Mouse (Mus musculus): Measurements from ENCODE around the gene Zfp36l2. TPM values are rescaled to one million over a fixed set of nuclear protein-coding genes. Genes with fewer than 3 reads are reported as not detected.

The Zfp36l2 gene
- polyA plus RNA-seq, 1 experiment = 38.2 TPM

- H3K4me1 ChIP-seq (ENCODE audit: control insufficient read depth, insufficient read depth, low read length) = peaks cover 2% of the 10 kb centered on the region
- H3K27me3 ChIP-seq (ENCODE audit: control insufficient read depth, insufficient read depth, low read length, poor library complexity, severe bottlenecking) = no peaks in the 10 kb centered on the region
- no peak overlapping the region for H3K4me3 ChIP-seq (ENCODE audit: low read depth, low read length)
- H3K36me3 ChIP-seq (ENCODE audit: control insufficient read depth, insufficient read depth, low read length, poor library complexity, severe bottlenecking) = no peaks in the 10 kb centered on the region
- no peaks in the 10 kb centered on the region for H3K9me3 ChIP-seq (replicated peaks; ENCODE audit: control insufficient read depth, insufficient read depth, low read length, poor library complexity, severe bottlenecking)
- no peak overlapping the region for H3K27ac ChIP-seq (ENCODE audit: insufficient read depth, low read length)
- H3K9ac ChIP-seq (ENCODE audit: low read depth, poor library complexity, severe bottlenecking) = no peak overlapping the region
- TF ChIP-seq CTCF (IDR thresholded peaks at IDR 0.05; ENCODE audit: low read depth, low read length) (no peak), EP300 (IDR thresholded peaks at IDR 0.05; ENCODE audit: insufficient read depth, low read depth, low read length) (no peak)
Measured at GRCm38 (mm10) chr17:84154302-84155028, 33.3 kb downstream of the Zfp36l2 start.

GRCm38 (mm10) chr17:84152976-84153786 lies 34.6 kb downstream of the Zfp36l2 start:
- Histone ChIP-seq H3K9ac (ENCODE audit: low read depth, poor library complexity, severe bottlenecking) (no peak overlapping the region), H3K27ac (ENCODE audit: insufficient read depth, low read length) (no peak overlapping the region), H3K9me3 (replicated peaks; ENCODE audit: control insufficient read depth, insufficient read depth, low read length, poor library complexity, severe bottlenecking) (no peaks in the 10 kb centered on the region), H3K36me3 (ENCODE audit: control insufficient read depth, insufficient read depth, low read length, poor library complexity, severe bottlenecking) (no peaks in the 10 kb centered on the region), H3K4me1 (ENCODE audit: control insufficient read depth, insufficient read depth, low read length) (peaks cover 2% of the 10 kb centered on the region), H3K27me3 (ENCODE audit: control insufficient read depth, insufficient read depth, low read length, poor library complexity, severe bottlenecking) (no peaks in the 10 kb centered on the region), H3K4me3 (ENCODE audit: low read depth, low read length) (no peak overlapping the region)
- TF ChIP-seq POLR2A (IDR thresholded peaks at IDR 0.05; ENCODE audit: insufficient read depth, low read length) (no peak), CTCF (IDR thresholded peaks at IDR 0.05; ENCODE audit: low read depth, low read length) (no peak), EP300 (IDR thresholded peaks at IDR 0.05; ENCODE audit: insufficient read depth, low read depth, low read length) (no peak)

- TF ChIP-seq EP300 (IDR thresholded peaks at IDR 0.05; ENCODE audit: insufficient read depth, low read depth, low read length) (no peak), CTCF (IDR thresholded peaks at IDR 0.05; ENCODE audit: low read depth, low read length) (no peak), POLR2A (IDR thresholded peaks at IDR 0.05; ENCODE audit: insufficient read depth, low read length) (no peak)
- H3K9ac ChIP-seq (ENCODE audit: low read depth, poor library complexity, severe bottlenecking) = no peak overlapping the region
- no peaks in the 10 kb centered on the region for H3K36me3 ChIP-seq (ENCODE audit: control insufficient read depth, insufficient read depth, low read length, poor library complexity, severe bottlenecking)
- H3K4me3 ChIP-seq (ENCODE audit: low read depth, low read length) = no peak overlapping the region
- H3K27me3 ChIP-seq (ENCODE audit: control insufficient read depth, insufficient read depth, low read length, poor library complexity, severe bottlenecking) = no peaks in the 10 kb centered on the region
- H3K9me3 ChIP-seq (replicated peaks; ENCODE audit: control insufficient read depth, insufficient read depth, low read length, poor library complexity, severe bottlenecking) = no peaks in the 10 kb centered on the region
- no peak overlapping the region for H3K27ac ChIP-seq (ENCODE audit: insufficient read depth, low read length)
- H3K4me1 ChIP-seq (ENCODE audit: control insufficient read depth, insufficient read depth, low read length) = peaks cover 2% of the 10 kb centered on the region
Measured at GRCm38 (mm10) chr17:84152206-84152975, 35.4 kb downstream of the Zfp36l2 start.

- no peak for TF ChIP-seq CTCF (IDR thresholded peaks at IDR 0.05; ENCODE audit: low read depth, low read length)
- no peak for TF ChIP-seq POLR2A (IDR thresholded peaks at IDR 0.05; ENCODE audit: insufficient read depth, low read length)
- no peak for TF ChIP-seq EP300 (IDR thresholded peaks at IDR 0.05; ENCODE audit: insufficient read depth, low read depth, low read length)
- H3K9ac ChIP-seq (ENCODE audit: low read depth, poor library complexity, severe bottlenecking) = no peak overlapping the region
- no peak overlapping the region for H3K4me3 ChIP-seq (ENCODE audit: low read depth, low read length)
- no peaks in the 10 kb centered on the region for H3K36me3 ChIP-seq (ENCODE audit: control insufficient read depth, insufficient read depth, low read length, poor library complexity, severe bottlenecking)
- H3K4me1 ChIP-seq (ENCODE audit: control insufficient read depth, insufficient read depth, low read length) = peaks cover 2% of the 10 kb centered on the region
- H3K27ac ChIP-seq (ENCODE audit: insufficient read depth, low read length) = no peak overlapping the region
- no peaks in the 10 kb centered on the region for H3K27me3 ChIP-seq (ENCODE audit: control insufficient read depth, insufficient read depth, low read length, poor library complexity, severe bottlenecking)
- no peaks in the 10 kb centered on the region for H3K9me3 ChIP-seq (replicated peaks; ENCODE audit: control insufficient read depth, insufficient read depth, low read length, poor library complexity, severe bottlenecking)
Measured at GRCm38 (mm10) chr17:84151306-84151705, 36.4 kb downstream of the Zfp36l2 start.

GRCm38 (mm10) chr17:84150291-84150690 lies 37.5 kb downstream of the Zfp36l2 start:
- H3K27me3 ChIP-seq (ENCODE audit: control insufficient read depth, insufficient read depth, low read length, poor library complexity, severe bottlenecking) = no peaks in the 10 kb centered on the region
- no peak overlapping the region for H3K9ac ChIP-seq (ENCODE audit: low read depth, poor library complexity, severe bottlenecking)
- no peaks in the 10 kb centered on the region for H3K9me3 ChIP-seq (replicated peaks; ENCODE audit: control insufficient read depth, insufficient read depth, low read length, poor library complexity, severe bottlenecking)
- H3K27ac ChIP-seq (ENCODE audit: insufficient read depth, low read length) = no peak overlapping the region
- H3K4me1 ChIP-seq (ENCODE audit: control insufficient read depth, insufficient read depth, low read length) = no peaks in the 10 kb centered on the region
- H3K36me3 ChIP-seq (ENCODE audit: control insufficient read depth, insufficient read depth, low read length, poor library complexity, severe bottlenecking) = no peaks in the 10 kb centered on the region
- no peak overlapping the region for H3K4me3 ChIP-seq (ENCODE audit: low read depth, low read length)
- TF ChIP-seq POLR2A (IDR thresholded peaks at IDR 0.05; ENCODE audit: insufficient read depth, low read length) = no peak
- no peak for TF ChIP-seq EP300 (IDR thresholded peaks at IDR 0.05; ENCODE audit: insufficient read depth, low read depth, low read length)
- TF ChIP-seq CTCF (IDR thresholded peaks at IDR 0.05; ENCODE audit: low read depth, low read length) = no peak

Data from ES-Bruce4 (cell line).